Mouse (Mus musculus): ENCODE data around the gene Arnt. TPM values are rescaled to one million over a fixed set of nuclear protein-coding genes. Genes with fewer than 3 reads are reported as not detected.

The Arnt gene
- polyA plus RNA-seq, 1 experiment from 2014 or later, result 18.4 TPM

DNA sequence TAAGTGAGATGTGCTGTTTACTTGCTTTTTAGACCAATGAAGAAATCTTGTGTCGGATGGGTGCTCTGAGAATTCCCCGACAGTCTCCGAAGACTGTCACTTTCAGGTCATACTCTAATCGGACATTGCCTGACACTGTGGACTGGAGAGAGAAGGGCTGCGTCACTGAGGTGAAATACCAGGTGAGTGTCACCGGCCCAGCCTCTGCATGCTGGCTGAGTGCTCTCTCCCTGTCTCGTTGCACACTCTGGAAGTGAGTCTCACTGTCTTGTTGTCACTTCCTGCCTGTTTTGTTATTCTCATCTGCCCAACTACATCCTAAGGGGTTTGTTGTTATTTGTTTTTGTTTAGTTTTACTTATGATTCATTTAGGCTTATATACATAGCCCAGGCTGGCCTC, 108.8 kb downstream of the Arnt start:
- Histone ChIP-seq H3K4me1 (ENCODE audit: control insufficient read depth, insufficient read depth, low read length) (no peaks in the 10 kb centered on the region), H3K4me3 (ENCODE audit: low read depth, low read length) (no peak overlapping the region), H3K27me3 (ENCODE audit: control insufficient read depth, insufficient read depth, low read depth, low read length) (no peaks in the 10 kb centered on the region), H3K27ac (ENCODE audit: low read length) (no peak overlapping the region), H3K4me2 (ENCODE audit: low read length) (no peak overlapping the region), H3K36me3 (ENCODE audit: control insufficient read depth, insufficient read depth, low read length) (no peaks in the 10 kb centered on the region), H3K9me3 (replicated peaks; ENCODE audit: control insufficient read depth, low read length, poor library complexity, severe bottlenecking) (no peaks in the 10 kb centered on the region), H3K9ac (ENCODE audit: low read depth, low read length) (no peak overlapping the region)
- no peak for ATAC-seq
- 79% methylated on average over 7 of the region's 7 CpGs for WGBS

Other genes starting within 250 kb of the Arnt start
- 2.4 and 3.0 TPM in 2 replicates for gene Gabpb2, start 216.5 kb upstream of the Arnt start, polyA plus RNA-seq (2015; fragmentation: Nextera tagmentation; extraction: Ambion mirVana)
- gene Cdc42se1, start 205.7 kb upstream of the Arnt start, polyA plus RNA-seq (2015; fragmentation: Nextera tagmentation; extraction: Ambion mirVana), result 46.6 and 50.9 TPM in 2 replicates
- gene Mllt11, start 202.2 kb upstream of the Arnt start, polyA plus RNA-seq (2015; fragmentation: Nextera tagmentation; extraction: Ambion mirVana), result 336 and 438 TPM in 2 replicates
- 0.21 and 0.24 TPM in 2 replicates for gene Gm128, start 192.8 kb upstream of the Arnt start, polyA plus RNA-seq (2015; fragmentation: Nextera tagmentation; extraction: Ambion mirVana)
- gene Bnipl, start 183.2 kb upstream of the Arnt start, polyA plus RNA-seq (2015; fragmentation: Nextera tagmentation; extraction: Ambion mirVana), result 0.30 TPM in 1 of 2 replicates, not detected in the other
- 42.3 and 42.5 TPM in 2 replicates for gene Mindy1, start 153.0 kb upstream of the Arnt start, polyA plus RNA-seq (2015; fragmentation: Nextera tagmentation; extraction: Ambion mirVana)
- 81.4 and 84.3 TPM in 2 replicates for gene Prune1, start 152.3 kb upstream of the Arnt start, polyA plus RNA-seq (2015; fragmentation: Nextera tagmentation; extraction: Ambion mirVana)
- gene Anxa9, start 127.2 kb upstream of the Arnt start, polyA plus RNA-seq (2015; fragmentation: Nextera tagmentation; extraction: Ambion mirVana), result 0.23 and 0.34 TPM in 2 replicates
- gene Cers2, start 119.6 kb upstream of the Arnt start, polyA plus RNA-seq (2015; fragmentation: Nextera tagmentation; extraction: Ambion mirVana), result 89.6 and 101 TPM in 2 replicates
- gene Setdb1, start 77.2 kb upstream of the Arnt start, polyA plus RNA-seq (2015; fragmentation: Nextera tagmentation; extraction: Ambion mirVana), result 42.3 and 43.3 TPM in 2 replicates
- not detected in 2 replicates for gene 4930558C23Rik, start 31.5 kb upstream of the Arnt start, polyA plus RNA-seq (2015; fragmentation: Nextera tagmentation; extraction: Ambion mirVana)
- gene Ctsk, start 64.9 kb downstream of the Arnt start, polyA plus RNA-seq (2015; fragmentation: Nextera tagmentation; extraction: Ambion mirVana), result 5.7 and 10.8 TPM in 2 replicates
- gene Ctss, start 92.4 kb downstream of the Arnt start, polyA plus RNA-seq (2015; fragmentation: Nextera tagmentation; extraction: Ambion mirVana), result 10.4 and 11.6 TPM in 2 replicates
- not detected in 2 replicates for gene Hormad1, start 125.3 kb downstream of the Arnt start, polyA plus RNA-seq (2015; fragmentation: Nextera tagmentation; extraction: Ambion mirVana)
- gene Golph3l, start 154.5 kb downstream of the Arnt start, polyA plus RNA-seq (2015; fragmentation: Nextera tagmentation; extraction: Ambion mirVana), result 27.0 and 28.5 TPM in 2 replicates
- 128 and 131 TPM in 2 replicates for gene Ensa, start 190.6 kb downstream of the Arnt start, polyA plus RNA-seq (2015; fragmentation: Nextera tagmentation; extraction: Ambion mirVana)
- 37.9 and 43.1 TPM in 2 replicates for gene Mcl1, start 224.4 kb downstream of the Arnt start, polyA plus RNA-seq (2015; fragmentation: Nextera tagmentation; extraction: Ambion mirVana)